Mouse (Mus musculus): ENCODE results near the gene Btaf1. TPM values are rescaled to one million over a fixed set of nuclear protein-coding genes. Genes with fewer than 3 reads are reported as not detected.
A peak's percentile ranks its signal among the peaks of the same experiment; 100 is the strongest.

Gene Btaf1
- total RNA-seq (2014; rRNA removed) (23.0 and 25.0 TPM in 2 replicates), polyA plus RNA-seq (2015; fragmentation: Nextera tagmentation; extraction: Ambion mirVana) (2.4 and 3.3 TPM in 2 replicates)

DNA sequence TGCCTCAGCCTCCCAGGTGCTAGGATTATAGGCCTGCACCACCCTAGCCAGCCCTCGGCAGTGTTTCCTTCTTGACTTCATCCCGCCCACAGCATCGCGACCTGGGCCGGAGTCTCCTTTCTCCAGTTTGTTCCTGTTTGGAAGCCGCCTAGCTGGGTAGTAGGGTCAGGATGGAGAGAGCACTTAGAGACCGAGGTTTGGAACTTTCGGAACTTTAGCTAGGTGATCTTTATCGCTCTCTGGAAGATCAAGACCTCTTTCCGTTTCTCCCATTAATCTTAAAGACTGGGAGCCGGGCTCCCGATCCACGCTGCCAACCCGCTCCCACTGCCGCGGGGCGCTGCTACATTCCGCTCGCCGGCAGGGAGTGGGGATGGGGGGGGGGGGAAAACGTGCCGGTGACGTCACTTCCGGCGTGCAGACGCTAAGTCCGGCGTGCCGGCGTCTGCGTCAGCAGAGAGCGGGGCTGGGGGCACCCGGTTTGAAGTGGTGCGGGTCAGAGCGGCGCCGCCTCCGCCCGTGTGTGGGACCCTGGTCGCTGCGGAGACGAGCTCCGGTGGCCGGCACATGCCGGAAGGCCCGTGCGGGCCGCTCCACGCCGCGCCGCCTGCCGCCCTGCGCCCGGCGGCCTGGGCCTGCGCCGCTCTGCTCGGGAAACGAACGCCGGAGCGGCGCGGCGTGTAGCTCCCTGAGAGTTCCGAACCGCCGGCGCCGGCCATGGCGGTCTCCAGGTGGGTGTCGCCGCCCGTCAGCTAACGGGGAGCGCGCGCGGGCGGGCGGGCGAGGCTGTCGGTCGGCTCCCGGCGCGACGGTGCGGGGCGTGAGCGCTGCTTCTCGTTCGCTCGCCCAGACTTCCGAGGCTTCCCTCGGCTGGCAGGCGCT lies at the start of gene Btaf1:
TSS of gene Btaf1 (plus strand) at position 409 of the 882 bp plus-strand sequence.
- TF ChIP-seq CTCF (IDR thresholded peaks at IDR 0.05; ENCODE audit: low read depth): peak; percentile 21; the same call in 1 of the 2 replicates
- peak; percentile 98 for ATAC-seq
- peak within 1 kb of the TSS; percentile 91 for H3K4me3 ChIP-seq (ENCODE audit: low read depth, low read length)
- WGBS: 0% methylated on average over 84 of the region's 98 CpGs
- peak; percentile 95 for DNase-seq
- H3K36me3 ChIP-seq (ENCODE audit: insufficient read depth): no peaks in the 10 kb centered on the region
- peak within 1 kb of the TSS; percentile 93 for H3K4me2 ChIP-seq (ENCODE audit: low read depth)
- 0 out of 2 replicates have a peak, but pooled peaks cover 7% of the 10 kb centered on the region for H3K4me1 ChIP-seq (ENCODE audit: insufficient read depth)
- peak within 1 kb of the TSS; percentile 87 for H3K9ac ChIP-seq
- H3K27ac ChIP-seq (ENCODE audit: low read depth, low read length): peak within 1 kb of the TSS; percentile 95
- H3K27me3 ChIP-seq (ENCODE audit: insufficient read depth, low read length): no peaks in the 10 kb centered on the region
- H3K9me3 ChIP-seq (ENCODE audit: low read length): no peaks in the 10 kb centered on the region

DNA sequence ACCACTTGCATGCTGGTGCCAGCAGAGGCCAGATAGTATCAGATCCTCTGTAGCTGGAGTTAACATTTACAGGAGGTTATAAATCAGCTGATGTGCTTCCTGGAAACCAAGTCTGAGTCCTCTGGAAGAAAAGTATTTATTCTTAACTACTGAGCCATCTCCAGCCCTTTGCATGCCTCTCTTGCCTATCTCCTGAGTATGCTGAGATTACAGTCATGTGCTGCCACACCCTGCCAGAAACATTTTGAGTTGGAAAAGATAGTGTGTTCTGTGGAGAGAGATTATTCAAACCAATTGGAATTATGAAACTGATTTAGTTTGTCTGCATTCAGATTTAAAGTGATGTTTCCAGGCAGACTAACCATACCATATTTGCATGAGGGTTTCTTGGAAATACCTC lies 48.5 kb upstream of the Btaf1 start:
- no peaks in the 10 kb centered on the region for H3K27me3 ChIP-seq (ENCODE audit: insufficient read depth, low read length)
- H3K27ac ChIP-seq (ENCODE audit: low read depth, low read length): no peak overlapping the region
- TF ChIP-seq CTCF (IDR thresholded peaks at IDR 0.05; ENCODE audit: low read depth): no peak
- H3K9me3 ChIP-seq (ENCODE audit: low read length): no peaks in the 10 kb centered on the region
- no peak for DNase-seq
- H3K4me3 ChIP-seq (ENCODE audit: low read depth, low read length): no peak overlapping the region
- no peak overlapping the region for H3K4me2 ChIP-seq (ENCODE audit: low read depth)
- no peak for ATAC-seq
- H3K4me1 ChIP-seq (ENCODE audit: insufficient read depth): no peaks in the 10 kb centered on the region
- no peak overlapping the region for H3K9ac ChIP-seq
- peaks cover 75% of the 10 kb centered on the region for H3K36me3 ChIP-seq (ENCODE audit: insufficient read depth)

DNA sequence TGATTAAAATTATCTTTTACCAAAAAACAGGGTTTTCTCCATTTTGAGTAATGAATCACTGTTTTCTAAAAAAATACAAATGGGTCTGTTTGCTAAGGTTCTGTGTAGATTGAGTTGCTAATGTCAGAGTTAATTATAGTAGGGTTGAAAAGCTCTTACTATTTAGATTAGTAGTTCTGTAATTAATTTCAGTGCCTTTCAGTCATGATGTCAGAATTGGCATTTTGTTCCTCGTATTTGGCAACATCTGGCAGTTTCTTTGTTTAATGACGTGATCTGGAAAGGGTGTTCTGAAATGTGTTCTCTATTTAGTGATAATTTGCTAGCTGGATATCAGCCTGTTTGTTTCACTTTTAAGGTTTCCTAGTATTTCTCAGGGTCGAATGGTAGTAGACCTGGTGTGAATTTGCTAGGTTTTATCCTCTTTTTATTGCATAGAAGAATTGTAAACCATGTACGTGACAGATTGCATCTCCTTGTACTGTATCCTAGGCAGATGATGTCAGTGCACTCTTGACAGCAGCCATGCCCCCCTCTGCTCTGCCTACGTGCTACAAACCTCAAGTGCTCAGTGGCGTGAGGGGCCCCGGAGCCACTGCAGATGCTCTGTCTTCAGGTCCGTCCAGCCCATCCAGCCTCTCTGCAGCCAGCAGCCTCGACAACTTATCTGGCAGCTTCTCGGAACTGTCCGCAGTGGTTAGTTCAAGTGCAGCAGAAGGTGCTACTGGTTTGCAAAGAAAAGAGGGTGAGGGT lies 47.0 kb upstream of the Btaf1 start:
- H3K4me2 ChIP-seq (ENCODE audit: low read depth): no peak overlapping the region
- 57% methylated on average over 11 of the region's 11 CpGs for WGBS
- H3K4me3 ChIP-seq (ENCODE audit: low read depth, low read length): no peak overlapping the region
- H3K27me3 ChIP-seq (ENCODE audit: insufficient read depth, low read length): no peaks in the 10 kb centered on the region
- H3K9ac ChIP-seq: no peak overlapping the region
- H3K4me1 ChIP-seq (ENCODE audit: insufficient read depth): no peaks in the 10 kb centered on the region
- H3K27ac ChIP-seq (ENCODE audit: low read depth, low read length): no peak overlapping the region
- DNase-seq (peak; percentile 35), ATAC-seq (peak; percentile 32; the same call in 1 of the 2 replicates)
- no peaks in the 10 kb centered on the region for H3K9me3 ChIP-seq (ENCODE audit: low read length)
- H3K36me3 ChIP-seq (ENCODE audit: insufficient read depth): peaks cover 79% of the 10 kb centered on the region
- no peak for TF ChIP-seq CTCF (IDR thresholded peaks at IDR 0.05; ENCODE audit: low read depth)

DNA sequence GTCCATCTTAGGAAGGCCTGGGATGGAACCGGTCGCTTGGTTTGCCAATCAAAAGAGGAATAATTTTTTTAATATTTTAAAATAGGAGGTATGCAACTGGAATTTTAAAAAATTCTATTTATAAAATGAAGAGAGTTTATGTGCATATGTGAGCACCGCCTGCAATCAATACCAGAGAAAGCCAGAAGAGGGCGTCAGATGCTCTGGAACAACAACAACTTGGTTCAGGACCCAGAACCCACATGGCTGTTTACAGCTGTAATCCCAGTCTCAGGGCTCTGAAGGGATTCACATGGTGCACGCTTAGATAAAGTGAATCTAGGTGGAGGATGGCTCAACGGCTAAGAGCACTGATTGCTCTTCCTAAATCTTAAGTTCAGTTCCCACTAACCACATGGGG lies 42.8 kb upstream of the Btaf1 start:
- H3K27me3 ChIP-seq (ENCODE audit: insufficient read depth, low read length): no peaks in the 10 kb centered on the region
- H3K9me3 ChIP-seq (ENCODE audit: low read length): no peaks in the 10 kb centered on the region
- H3K27ac ChIP-seq (ENCODE audit: low read depth, low read length): no peak overlapping the region
- no peak overlapping the region for H3K9ac ChIP-seq
- no peaks in the 10 kb centered on the region for H3K4me1 ChIP-seq (ENCODE audit: insufficient read depth)
- no peak overlapping the region for H3K4me3 ChIP-seq (ENCODE audit: low read depth, low read length)
- ATAC-seq: peak; percentile 43
- TF ChIP-seq CTCF (IDR thresholded peaks at IDR 0.05; ENCODE audit: low read depth): peak; percentile 55
- no peak overlapping the region for H3K4me2 ChIP-seq (ENCODE audit: low read depth)
- WGBS: 75% methylated on average over 6 of the region's 6 CpGs
- DNase-seq: peak; percentile 58
- peaks cover 73% of the 10 kb centered on the region for H3K36me3 ChIP-seq (ENCODE audit: insufficient read depth)

DNA sequence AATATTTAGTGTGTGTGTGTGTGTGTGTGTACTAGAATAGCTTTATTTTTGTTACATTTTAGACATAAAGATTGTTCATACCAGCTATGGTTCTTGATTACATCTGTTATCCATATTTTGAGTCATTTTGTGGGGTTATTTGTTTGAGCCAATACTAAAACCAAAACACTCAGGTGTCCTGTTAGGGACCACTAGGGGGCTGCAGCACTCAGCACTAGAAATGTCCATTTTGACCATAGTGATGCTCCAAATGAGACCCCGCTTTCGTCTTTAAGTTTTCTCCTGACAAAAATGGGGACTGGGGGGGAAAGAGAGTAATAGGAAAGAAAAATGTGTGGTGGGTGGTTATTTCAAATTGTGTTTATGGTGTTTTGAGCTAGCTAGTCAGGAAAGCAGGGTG lies 39.6 kb upstream of the Btaf1 start:
- ATAC-seq (no peak), DNase-seq (no peak)
- no peaks in the 10 kb centered on the region for H3K4me1 ChIP-seq (ENCODE audit: insufficient read depth)
- 53% methylated on average over 2 of the region's 2 CpGs for WGBS
- H3K36me3 ChIP-seq (ENCODE audit: insufficient read depth): peaks cover 77% of the 10 kb centered on the region
- no peak overlapping the region for H3K27ac ChIP-seq (ENCODE audit: low read depth, low read length)
- TF ChIP-seq CTCF (IDR thresholded peaks at IDR 0.05; ENCODE audit: low read depth): peak; percentile 66
- H3K27me3 ChIP-seq (ENCODE audit: insufficient read depth, low read length): no peaks in the 10 kb centered on the region
- H3K4me2 ChIP-seq (ENCODE audit: low read depth): no peak overlapping the region
- H3K9me3 ChIP-seq (ENCODE audit: low read length): no peaks in the 10 kb centered on the region
- no peak overlapping the region for H3K4me3 ChIP-seq (ENCODE audit: low read depth, low read length)
- no peak overlapping the region for H3K9ac ChIP-seq

DNA sequence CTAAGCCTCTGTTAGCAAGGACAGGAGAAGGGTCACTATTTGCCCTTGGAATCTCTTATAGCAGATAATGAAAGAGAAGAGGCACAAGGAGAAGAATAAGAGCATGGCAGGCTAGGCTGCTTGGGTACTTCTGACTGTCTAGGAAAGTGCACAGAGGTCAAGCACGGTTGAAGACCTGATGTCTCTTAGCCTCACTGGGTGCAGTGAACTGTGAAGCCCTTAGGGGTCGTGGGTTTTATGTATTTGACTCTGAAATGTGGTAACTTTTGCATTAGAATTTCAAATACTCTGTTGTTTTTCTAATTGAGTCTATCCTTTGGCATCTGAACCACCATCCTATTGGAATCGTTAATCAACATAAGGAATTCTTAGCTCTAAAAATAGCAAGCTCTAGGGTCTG lies 38.2 kb upstream of the Btaf1 start:
- no peak for ATAC-seq
- no peaks in the 10 kb centered on the region for H3K4me1 ChIP-seq (ENCODE audit: insufficient read depth)
- WGBS: 72% methylated on average over 3 of the region's 3 CpGs
- no peak for DNase-seq
- H3K27me3 ChIP-seq (ENCODE audit: insufficient read depth, low read length): no peaks in the 10 kb centered on the region
- no peak overlapping the region for H3K9ac ChIP-seq
- no peak overlapping the region for H3K4me3 ChIP-seq (ENCODE audit: low read depth, low read length)
- no peaks in the 10 kb centered on the region for H3K9me3 ChIP-seq (ENCODE audit: low read length)
- no peak overlapping the region for H3K27ac ChIP-seq (ENCODE audit: low read depth, low read length)
- TF ChIP-seq CTCF (IDR thresholded peaks at IDR 0.05; ENCODE audit: low read depth): no peak
- no peak overlapping the region for H3K4me2 ChIP-seq (ENCODE audit: low read depth)
- peaks cover 73% of the 10 kb centered on the region for H3K36me3 ChIP-seq (ENCODE audit: insufficient read depth)

DNA sequence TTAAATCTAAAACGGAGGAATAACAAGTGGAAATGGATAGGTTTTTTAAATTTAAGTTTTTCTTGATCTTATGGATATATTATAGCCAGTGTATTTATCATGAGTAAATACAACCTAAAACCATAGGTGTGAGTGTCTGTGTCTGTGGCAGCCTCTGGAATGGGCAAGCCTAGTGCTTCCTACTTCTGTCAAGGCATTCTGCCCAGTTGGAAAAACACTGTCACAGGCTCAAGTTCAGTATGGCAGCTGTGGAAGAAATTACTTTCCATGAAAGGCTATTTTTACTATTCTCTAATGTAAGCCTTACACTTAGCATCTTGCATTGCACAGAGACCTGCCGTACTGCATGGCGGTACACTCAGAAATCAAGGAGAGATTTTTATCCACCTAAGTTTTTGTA lies 34.1 kb upstream of the Btaf1 start:
- no peak for TF ChIP-seq CTCF (IDR thresholded peaks at IDR 0.05; ENCODE audit: low read depth)
- ATAC-seq (no peak), DNase-seq (no peak)
- Histone ChIP-seq H3K4me3 (ENCODE audit: low read depth, low read length) (no peak overlapping the region), H3K27me3 (ENCODE audit: insufficient read depth, low read length) (no peaks in the 10 kb centered on the region), H3K9ac (no peak overlapping the region), H3K4me1 (ENCODE audit: insufficient read depth) (no peaks in the 10 kb centered on the region), H3K27ac (ENCODE audit: low read depth, low read length) (no peak overlapping the region), H3K9me3 (ENCODE audit: low read length) (no peaks in the 10 kb centered on the region), H3K4me2 (ENCODE audit: low read depth) (no peak overlapping the region), H3K36me3 (ENCODE audit: insufficient read depth) (peaks cover 56% of the 10 kb centered on the region)
- 95% methylated on average over 3 of the region's 3 CpGs for WGBS
